Mouse (Mus musculus) kidney, embryonic 15.5 days (tissue): Measurements from ENCODE around the gene Crtac1. TPM values are rescaled to one million over a fixed set of nuclear protein-coding genes. Genes with fewer than 3 reads are reported as not detected.

Experiments used
- ATAC-seq: fragments of 200-750 bp; cut with Nextera tagmentation; replicated peaks from 2 replicates; pipeline ENCODE4 v1.8.0; 2017; ENCODE audit warnings: moderate TSS enrichment; ENCODE audit not compliant: low FRiP score
- H3K27ac ChIP-seq: fragments of 300-500 bp; sonication (generic); 2 replicates; pipeline ENCODE4 v1.5.1; 2015; ENCODE audit warnings: mild to moderate bottlenecking, inconsistent platforms
- H3K27me3 ChIP-seq: fragments of 300-500 bp; sonication (generic); 2 replicates; pipeline ENCODE4 v1.6.1; 2015; ENCODE audit warnings: inconsistent platforms
- H3K36me3 ChIP-seq: fragments of 300-500 bp; sonication (generic); 2 replicates; pipeline ENCODE4 v1.6.1; 2015; ENCODE audit warnings: inconsistent platforms
- H3K4me1 ChIP-seq: fragments of 300-500 bp; sonication (generic); 2 replicates; pipeline ENCODE4 v1.6.1; 2015; ENCODE audit warnings: inconsistent platforms
- H3K4me2 ChIP-seq: fragments of 300-500 bp; sonication (generic); 2 replicates; pipeline ENCODE4 v1.6.1; 2015; ENCODE audit warnings: moderate library complexity, mild to moderate bottlenecking, inconsistent platforms
- H3K4me3 ChIP-seq: fragments of 300-500 bp; sonication (generic); replicated peaks from 2 replicates; pipeline ENCODE4 v1.5.1; 2015; ENCODE audit warnings: mild to moderate bottlenecking, inconsistent platforms
- H3K9ac ChIP-seq: fragments of 300-500 bp; sonication (generic); 2 replicates; pipeline ENCODE4 v1.6.1; 2015; ENCODE audit warnings: mild to moderate bottlenecking, inconsistent platforms
- H3K9me3 ChIP-seq: fragments of 300-500 bp; sonication (generic); replicated peaks from 2 replicates; pipeline ENCODE4 v1.6.1; 2016; ENCODE audit warnings: inconsistent platforms
- WGBS: fragments of 180-500 bp; shearing (Covaris S2); methylation state at CpG from one replicate; pipeline ENCODE4 v1.1.7; 2015; ENCODE audit warnings: mixed read lengths; 5-methylcytosine and 5-hydroxymethylcytosine counted together
- polyA plus RNA-seq: library from polyadenylated mRNA; unstranded; fragments of >200 nt; fragmentation: Nextera tagmentation; extraction: Ambion mirVana; gene quantifications from 2 replicates; pipeline ENCODE4 v1.2.1, GENCODE M21; 2015

The Crtac1 gene
- 5.8 and 7.0 TPM in 2 replicates for polyA plus RNA-seq

- no peaks in the 10 kb centered on the region for H3K36me3 ChIP-seq
- peak within 1 kb of the TSS; percentile 93 for H3K4me2 ChIP-seq
- peaks cover 20% of the 10 kb centered on the region for H3K4me1 ChIP-seq
- peak within 1 kb of the TSS; percentile 58 for H3K4me3 ChIP-seq
- peak within 1 kb of the TSS; percentile 48 for H3K9ac ChIP-seq
- H3K27ac ChIP-seq: 0 out of 2 replicates have a peak within 1 kb of the TSS, but pooled peaks have one; percentile 37
- ATAC-seq: peak; percentile 92
- H3K9me3 ChIP-seq: no peaks in the 10 kb centered on the region
- under 1% methylated on average over 67 of the region's 88 CpGs for WGBS
- peaks cover 68% of the 10 kb centered on the region for H3K27me3 ChIP-seq
Measured at GRCm38 (mm10) chr19:42431485-42432190, at the start of gene Crtac1. Gene Crtac1 (minus strand): TSS chr19:42431783.

- WGBS: 43% methylated on average over 12 of the region's 12 CpGs
Measured at GRCm38 (mm10) chr19:42478303-42478702, 46.7 kb upstream of the Crtac1 start.

GRCm38 (mm10) chr19:42477769-42478168 lies 46.2 kb upstream of the Crtac1 start:
- WGBS: 77% methylated on average over 5 of the region's 5 CpGs

More at GRCm38 (mm10) chr19:42478303-42478702, 46.7 kb upstream of the Crtac1 start:
- no peaks in the 10 kb centered on the region for H3K9me3 ChIP-seq
- H3K36me3 ChIP-seq: no peaks in the 10 kb centered on the region
- H3K27ac ChIP-seq: no peak overlapping the region
- no peaks in the 10 kb centered on the region for H3K4me1 ChIP-seq
- H3K27me3 ChIP-seq: 0 out of 2 replicates have a peak, but pooled peaks cover 6% of the 10 kb centered on the region
- H3K9ac ChIP-seq: no peak overlapping the region
- H3K4me3 ChIP-seq: no peak overlapping the region
- no peak overlapping the region for H3K4me2 ChIP-seq
- ATAC-seq: peak; percentile 33; the same call in 1 of the 2 replicates

GRCm38 (mm10) chr19:42472831-42473230 lies 41.2 kb upstream of the Crtac1 start:
- 0 out of 2 replicates have a peak, but pooled peaks cover 1% of the 10 kb centered on the region for H3K27me3 ChIP-seq

More at GRCm38 (mm10) chr19:42477769-42478168, 46.2 kb upstream of the Crtac1 start:
- Histone ChIP-seq H3K9me3 (no peaks in the 10 kb centered on the region), H3K4me2 (no peak overlapping the region), H3K4me1 (no peaks in the 10 kb centered on the region), H3K27ac (no peak overlapping the region), H3K36me3 (no peaks in the 10 kb centered on the region), H3K4me3 (no peak overlapping the region), H3K9ac (no peak overlapping the region), H3K27me3 (0 out of 2 replicates have a peak, but pooled peaks cover 6% of the 10 kb centered on the region)
- ATAC-seq: no peak

GRCm38 (mm10) chr19:42471571-42471970 lies 40.0 kb upstream of the Crtac1 start:
- no peak overlapping the region for H3K27ac ChIP-seq
- H3K4me1 ChIP-seq: no peaks in the 10 kb centered on the region
- no peak for ATAC-seq
- H3K27me3 ChIP-seq: no peaks in the 10 kb centered on the region
- H3K9ac ChIP-seq: no peak overlapping the region
- no peak overlapping the region for H3K4me3 ChIP-seq
- H3K4me2 ChIP-seq: no peak overlapping the region
- H3K36me3 ChIP-seq: no peaks in the 10 kb centered on the region
- WGBS: 84% methylated on average over 4 of the region's 4 CpGs
- H3K9me3 ChIP-seq: no peaks in the 10 kb centered on the region

More at GRCm38 (mm10) chr19:42472831-42473230, 41.2 kb upstream of the Crtac1 start:
- no peak overlapping the region for H3K4me2 ChIP-seq
- no peak overlapping the region for H3K9ac ChIP-seq
- no peak overlapping the region for H3K4me3 ChIP-seq
- H3K36me3 ChIP-seq: no peaks in the 10 kb centered on the region
- ATAC-seq: no peak
- WGBS: 29% methylated on average over 11 of the region's 11 CpGs
- H3K9me3 ChIP-seq: no peaks in the 10 kb centered on the region
- H3K27ac ChIP-seq: no peak overlapping the region
- no peaks in the 10 kb centered on the region for H3K4me1 ChIP-seq

- H3K9me3 ChIP-seq: no peaks in the 10 kb centered on the region
- no peak overlapping the region for H3K27ac ChIP-seq
- no peak overlapping the region for H3K9ac ChIP-seq
- no peak overlapping the region for H3K4me3 ChIP-seq
- no peaks in the 10 kb centered on the region for H3K36me3 ChIP-seq
- peaks cover 8% of the 10 kb centered on the region for H3K4me1 ChIP-seq
- ATAC-seq: no peak
- no peak overlapping the region for H3K4me2 ChIP-seq
- no peaks in the 10 kb centered on the region for H3K27me3 ChIP-seq
- WGBS: 16% methylated on average over 6 of the region's 6 CpGs
Measured at GRCm38 (mm10) chr19:42461851-42462250, 30.3 kb upstream of the Crtac1 start.

GRCm38 (mm10) chr19:42461353-42461752 lies 29.8 kb upstream of the Crtac1 start:
- peaks cover 8% of the 10 kb centered on the region for H3K4me1 ChIP-seq
- H3K9ac ChIP-seq: no peak overlapping the region
- no peak overlapping the region for H3K4me2 ChIP-seq
- no peak for ATAC-seq
- 36% methylated on average over 9 of the region's 9 CpGs for WGBS
- no peaks in the 10 kb centered on the region for H3K9me3 ChIP-seq
- no peaks in the 10 kb centered on the region for H3K27me3 ChIP-seq
- H3K4me3 ChIP-seq: no peak overlapping the region
- no peaks in the 10 kb centered on the region for H3K36me3 ChIP-seq
- H3K27ac ChIP-seq: no peak overlapping the region

- peaks cover 8% of the 10 kb centered on the region for H3K4me1 ChIP-seq
- no peak overlapping the region for H3K4me3 ChIP-seq
- no peaks in the 10 kb centered on the region for H3K27me3 ChIP-seq
- no peak for ATAC-seq
- no peaks in the 10 kb centered on the region for H3K9me3 ChIP-seq
- H3K36me3 ChIP-seq: no peaks in the 10 kb centered on the region
- no peak overlapping the region for H3K9ac ChIP-seq
- H3K27ac ChIP-seq: no peak overlapping the region
- no peak overlapping the region for H3K4me2 ChIP-seq
- 87% methylated on average over 8 of the region's 8 CpGs for WGBS
Measured at GRCm38 (mm10) chr19:42459512-42459911, 27.9 kb upstream of the Crtac1 start.

- no peak for ATAC-seq
- Histone ChIP-seq H3K4me3 (no peak overlapping the region), H3K27ac (no peak overlapping the region), H3K4me2 (no peak overlapping the region), H3K27me3 (no peaks in the 10 kb centered on the region), H3K9ac (no peak overlapping the region), H3K36me3 (no peaks in the 10 kb centered on the region), H3K9me3 (no peaks in the 10 kb centered on the region), H3K4me1 (0 out of 2 replicates have a peak, but pooled peaks cover 4% of the 10 kb centered on the region)
- WGBS: 31% methylated on average over 6 of the region's 6 CpGs
Measured at GRCm38 (mm10) chr19:42454481-42455236, 23.1 kb upstream of the Crtac1 start.

- Histone ChIP-seq H3K4me2 (no peak overlapping the region), H3K4me1 (0 out of 2 replicates have a peak, but pooled peaks cover 4% of the 10 kb centered on the region), H3K36me3 (no peaks in the 10 kb centered on the region), H3K4me3 (no peak overlapping the region), H3K27me3 (no peaks in the 10 kb centered on the region), H3K27ac (no peak overlapping the region), H3K9me3 (no peaks in the 10 kb centered on the region), H3K9ac (no peak overlapping the region)
- 71% methylated on average over 9 of the region's 9 CpGs for WGBS
- no peak for ATAC-seq
Measured at GRCm38 (mm10) chr19:42454006-42454405, 22.4 kb upstream of the Crtac1 start.

- 63% methylated on average over 7 of the region's 7 CpGs for WGBS
Measured at GRCm38 (mm10) chr19:42452539-42452938, 21.0 kb upstream of the Crtac1 start.

GRCm38 (mm10) chr19:42448539-42448938 lies 17.0 kb upstream of the Crtac1 start:
- no peak overlapping the region for H3K9ac ChIP-seq
- H3K4me3 ChIP-seq: no peak overlapping the region
- H3K36me3 ChIP-seq: no peaks in the 10 kb centered on the region
- WGBS: 90% methylated on average over 10 of the region's 10 CpGs
- H3K27me3 ChIP-seq: no peaks in the 10 kb centered on the region
- no peaks in the 10 kb centered on the region for H3K9me3 ChIP-seq
- 0 out of 2 replicates have a peak, but pooled peaks cover 4% of the 10 kb centered on the region for H3K4me1 ChIP-seq
- no peak overlapping the region for H3K4me2 ChIP-seq
- H3K27ac ChIP-seq: no peak overlapping the region
- ATAC-seq: no peak

More at GRCm38 (mm10) chr19:42452539-42452938, 21.0 kb upstream of the Crtac1 start:
- no peak overlapping the region for H3K4me3 ChIP-seq
- 0 out of 2 replicates have a peak, but pooled peaks cover 4% of the 10 kb centered on the region for H3K4me1 ChIP-seq
- H3K4me2 ChIP-seq: no peak overlapping the region
- H3K9me3 ChIP-seq: no peaks in the 10 kb centered on the region
- H3K27ac ChIP-seq: no peak overlapping the region
- no peaks in the 10 kb centered on the region for H3K36me3 ChIP-seq
- no peaks in the 10 kb centered on the region for H3K27me3 ChIP-seq
- no peak overlapping the region for H3K9ac ChIP-seq
- ATAC-seq: 0 out of 2 replicates have a peak, but pooled peaks have one; percentile 33
